Mouse (Mus musculus) skeletal muscle tissue, adult 2 months (tissue): ENCODE measurements around the gene Mymx.
"Not testable (repeated sequence)": the region's sequence is repeated elsewhere in the genome, so short reads cannot be mapped to it uniquely, and the experiment has no call there.

Experiments used
- DNase-seq: peaks from one replicate; pipeline ENCODE4 v3.0.0-alpha.2; 2012; ENCODE audit warnings: low read depth, low spot score

The Mymx gene

GRCm38 (mm10) chr17:45601877-45602304 is at the start of gene Mymx:
TSS of gene Mymx (minus strand) at chr17:45602102.
- no peak for DNase-seq

DNA sequence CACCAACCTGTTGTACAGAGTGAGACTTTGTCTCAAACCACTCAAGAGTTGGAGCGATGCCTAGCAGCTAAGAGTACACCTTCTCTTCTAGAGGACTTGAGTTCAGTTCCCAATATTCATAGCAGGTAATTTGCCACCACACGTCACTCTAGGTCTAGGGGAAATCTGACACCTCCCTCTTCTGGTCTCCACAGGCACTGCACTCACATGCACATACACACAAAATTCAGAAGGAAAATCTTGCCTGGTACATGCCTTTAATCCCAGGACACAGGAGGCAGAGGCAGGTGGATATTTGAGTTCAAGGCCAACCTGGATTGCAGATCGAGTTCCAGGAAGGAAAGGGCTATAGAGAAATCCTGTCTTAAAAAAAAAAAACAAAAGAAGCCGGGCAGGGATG is 42.3 kb upstream of the Mymx start:
- no peak for DNase-seq

GRCm38 (mm10) chr17:45642701-45643100 is 40.8 kb upstream of the Mymx start:
- DNase-seq: peak; percentile 54

GRCm38 (mm10) chr17:45641981-45642380 is 40.1 kb upstream of the Mymx start:
- DNase-seq: no peak

GRCm38 (mm10) chr17:45638596-45639295 is 36.8 kb upstream of the Mymx start:
- DNase-seq: no peak

GRCm38 (mm10) chr17:45634033-45634432 is 32.1 kb upstream of the Mymx start:
- DNase-seq: no peak

DNA sequence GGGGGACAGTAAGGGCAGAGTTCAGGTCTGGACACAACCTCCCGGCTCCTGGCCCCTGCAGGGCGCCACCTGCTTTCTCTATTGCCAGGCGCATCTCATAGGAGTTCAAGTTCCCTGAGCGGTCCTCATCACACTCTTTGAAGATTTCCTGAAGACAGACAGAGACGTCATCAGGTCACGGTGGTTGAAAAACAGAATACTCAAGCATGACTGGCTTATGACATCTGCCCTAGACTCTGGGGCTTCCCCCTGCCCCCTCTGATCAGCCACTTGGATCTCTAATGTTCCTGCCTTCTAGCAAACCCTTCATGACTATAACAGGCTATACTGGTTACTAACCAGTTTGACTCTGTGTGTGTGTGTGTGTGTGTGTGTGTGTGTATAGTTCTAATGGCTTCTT is 30.0 kb upstream of the Mymx start:
- no peak for DNase-seq

DNA sequence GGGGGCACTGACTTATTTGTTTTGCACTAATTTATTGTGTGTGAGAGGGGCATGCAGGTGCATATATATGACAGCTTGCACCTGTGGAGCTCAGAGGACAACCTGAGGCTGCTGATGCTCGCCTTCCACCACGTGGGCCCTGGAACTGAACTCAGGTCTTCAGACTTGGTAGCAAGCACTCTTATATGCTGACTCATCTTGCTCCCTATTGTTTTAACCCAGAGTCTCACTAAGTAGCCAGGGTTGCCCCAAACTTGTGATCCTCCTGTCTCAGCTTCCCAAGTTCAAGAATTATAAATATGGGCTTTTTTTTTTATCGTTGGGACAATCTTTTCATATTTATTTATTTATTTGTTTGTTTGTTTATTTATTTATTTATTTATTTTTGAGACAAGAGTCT is 29.1 kb upstream of the Mymx start:
- DNase-seq: no peak

DNA sequence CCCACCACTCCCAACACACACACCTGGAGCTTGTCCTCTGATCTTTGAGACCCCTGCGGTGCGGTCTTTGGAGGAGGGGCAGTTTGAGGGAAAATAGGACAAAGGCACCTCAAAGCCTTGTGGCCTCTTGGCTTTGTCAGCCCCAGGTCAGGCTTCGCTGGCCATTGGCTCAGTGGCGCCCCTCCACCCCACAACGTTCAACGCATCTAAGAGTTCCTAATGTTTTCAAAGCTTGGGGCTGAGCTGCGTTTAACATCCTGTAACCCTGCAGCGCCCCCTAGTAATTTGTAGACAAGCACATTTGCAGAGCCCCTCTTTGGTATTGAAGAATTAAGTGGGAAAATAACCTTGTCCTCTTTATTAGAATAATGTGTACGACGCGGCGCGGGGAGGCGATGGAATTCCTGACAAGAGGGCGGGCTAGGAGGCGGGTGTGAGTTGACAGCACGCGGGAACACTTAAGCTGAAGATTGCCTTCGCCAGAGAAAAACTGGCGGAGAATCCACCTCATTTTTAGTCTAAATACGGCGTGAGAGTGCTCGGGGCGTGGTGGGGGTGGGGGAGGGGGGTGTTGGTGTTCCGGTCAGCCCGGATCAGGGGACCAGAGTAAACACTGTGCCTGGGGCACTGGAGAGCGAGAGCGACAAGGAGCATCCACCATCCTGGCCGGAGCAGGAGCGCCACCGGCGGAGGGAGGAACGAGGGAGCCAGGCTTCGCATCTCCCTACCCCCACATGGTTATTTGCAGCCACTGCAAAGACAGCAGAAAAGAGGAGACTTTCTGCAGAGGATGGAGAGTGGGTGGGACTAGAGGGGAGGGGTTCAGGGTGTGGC is 28.2 kb upstream of the Mymx start:
- peak; percentile 53 for DNase-seq

DNA sequence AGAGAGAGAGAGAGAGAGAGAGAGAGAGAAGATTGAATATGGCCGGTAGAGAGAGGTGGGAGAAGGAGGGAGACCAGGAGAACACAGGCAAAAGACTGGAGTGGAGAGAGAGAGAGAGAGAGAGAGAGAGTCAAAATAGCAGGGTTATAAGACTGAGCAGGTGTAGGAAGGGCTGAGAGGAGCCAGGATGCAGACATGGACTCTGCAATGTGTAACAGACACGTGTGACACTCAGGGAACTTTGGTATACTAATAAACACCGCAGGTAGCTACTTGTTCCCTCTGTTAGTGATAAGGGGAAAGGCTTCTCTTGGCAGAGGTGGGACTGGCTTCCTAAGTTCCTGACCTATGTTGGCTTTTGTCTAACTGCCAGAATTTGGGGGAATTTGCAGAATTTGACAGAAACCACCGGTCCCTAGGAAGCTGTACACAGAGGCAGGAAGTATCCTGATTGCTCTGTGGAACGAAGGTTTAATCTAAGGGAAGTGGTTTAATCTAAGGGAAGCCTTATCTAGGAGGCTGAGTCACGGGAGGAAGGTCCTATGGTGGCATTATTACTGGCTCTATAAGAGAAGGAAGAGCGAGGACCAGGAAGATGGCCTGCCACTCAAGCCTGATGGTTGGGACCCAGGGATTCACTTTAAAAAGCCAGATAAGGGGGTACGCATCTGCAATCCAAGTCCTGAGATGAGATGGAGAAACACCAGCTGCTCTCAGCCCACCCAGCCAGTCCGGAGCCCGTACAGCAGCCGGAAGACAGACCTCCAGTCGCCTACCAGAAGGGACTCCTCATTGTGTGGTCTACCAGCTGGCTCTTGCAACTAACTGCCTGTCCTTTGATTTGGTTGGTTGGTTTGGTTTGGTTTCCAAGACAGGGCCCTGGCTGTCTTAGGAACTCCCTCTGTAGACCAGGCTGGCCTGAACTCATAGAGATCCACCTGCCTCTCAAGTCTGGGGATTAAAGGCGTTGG is 27.3 kb upstream of the Mymx start:
- no peak for DNase-seq

- DNase-seq: no peak
Observed at GRCm38 (mm10) chr17:45628160-45628559, 26.3 kb upstream of the Mymx start.

DNA sequence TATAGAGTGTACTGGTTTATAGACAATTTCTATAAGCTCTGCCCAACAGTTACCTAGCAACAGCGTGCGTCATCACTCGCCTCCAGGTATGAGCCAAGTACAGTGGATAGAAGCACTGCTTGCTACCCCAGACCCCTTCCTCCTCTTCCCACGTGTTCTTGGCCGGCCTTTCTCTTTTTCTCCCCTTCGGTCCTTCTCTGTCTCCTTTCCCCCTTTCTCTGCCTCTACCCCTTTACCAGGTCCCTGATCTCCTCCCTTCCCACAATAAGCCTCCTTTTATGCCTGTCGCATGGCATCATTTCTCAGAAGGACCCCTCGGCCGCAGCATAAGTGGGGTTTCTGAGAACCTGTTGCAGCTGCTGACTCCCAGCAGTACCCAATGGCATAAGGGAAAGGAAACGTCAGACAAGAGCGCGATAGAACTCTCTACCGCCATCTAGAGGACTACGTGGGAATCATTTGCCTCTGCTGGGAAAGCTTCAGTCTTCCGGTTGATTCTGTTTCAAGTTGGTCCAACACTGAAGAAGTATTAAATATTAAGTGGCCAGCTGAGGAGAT is 24.8 kb upstream of the Mymx start:
- DNase-seq: peak; percentile 85

DNA sequence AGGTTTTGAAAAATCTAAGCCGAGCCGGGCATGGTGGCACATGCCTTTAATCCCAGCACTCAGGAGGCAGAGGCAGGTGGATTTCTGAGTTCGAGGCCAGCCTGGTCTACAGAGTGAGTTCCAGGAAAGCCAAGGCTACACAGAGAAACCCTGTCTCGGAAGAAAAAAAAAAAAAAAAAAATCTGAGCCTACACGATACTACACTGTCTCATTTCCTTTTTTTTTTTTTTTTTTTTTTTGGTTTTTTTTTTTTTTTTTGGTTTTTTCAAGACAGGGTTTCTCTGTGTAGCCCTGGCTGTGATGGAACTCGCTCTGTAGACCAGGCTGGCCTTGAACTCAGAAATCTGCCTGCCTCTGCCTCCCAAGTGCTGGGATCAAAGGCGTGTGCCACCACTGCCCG is 21.5 kb upstream of the Mymx start:
- not testable (repeated sequence) for DNase-seq

- DNase-seq: no peak
Observed at GRCm38 (mm10) chr17:45619386-45620256, 17.7 kb upstream of the Mymx start.

- DNase-seq: no peak
Observed at GRCm38 (mm10) chr17:45618941-45619385, 17.1 kb upstream of the Mymx start.

- DNase-seq: no peak
Observed at GRCm38 (mm10) chr17:45617655-45618054, 15.8 kb upstream of the Mymx start.

- no peak for DNase-seq
Observed at GRCm38 (mm10) chr17:45616679-45617078, 14.8 kb upstream of the Mymx start.

- DNase-seq: no peak
Observed at GRCm38 (mm10) chr17:45616046-45616650, 14.2 kb upstream of the Mymx start.

DNA sequence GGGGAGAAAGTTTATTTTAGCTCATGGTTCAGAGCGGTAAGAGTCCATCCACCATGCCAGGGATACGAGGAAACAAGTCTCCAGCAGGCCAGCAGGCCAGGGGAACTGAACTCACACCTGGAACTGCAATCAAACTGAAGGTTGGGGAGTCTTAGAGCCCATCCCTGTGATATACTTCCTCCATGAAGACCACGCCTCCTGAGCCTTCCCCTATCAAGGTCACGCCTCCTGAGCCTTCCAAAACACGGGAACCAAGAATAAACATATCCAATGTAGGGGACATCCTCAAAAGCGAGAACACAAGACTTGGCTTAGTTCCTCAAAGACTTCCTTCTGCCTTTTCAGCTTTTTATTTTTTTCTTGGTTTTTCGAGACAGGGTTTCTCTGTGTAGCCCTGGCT is 11.0 kb upstream of the Mymx start:
- no peak for DNase-seq

GRCm38 (mm10) chr17:45612008-45612407 is 10.1 kb upstream of the Mymx start:
- no peak for DNase-seq
